Mouse (Mus musculus) CD4-positive, CD25-positive, alpha-beta regulatory T cell, adult 4 months (primary cell): ENCODE measurements around the gene Odr4. TPM values are rescaled to one million over a fixed set of nuclear protein-coding genes. Genes with fewer than 3 reads are reported as not detected.

Experiments used
- ATAC-seq: one replicate; pipeline ENCODE4 v1.8.0; 2017
- polyA plus RNA-seq, 2 experiments: library from polyadenylated mRNA; unstranded; fragments of 100-300 nt; shearing (Covaris generic); gene quantifications; one replicate each; pipeline ENCODE4 v1.2.1; 2017

Gene Odr4
- 10 to 100 TPM; 33.8 to 35.0 TPM for polyA plus RNA-seq

- ATAC-seq, result peak; percentile 90
These were observed at the start of gene Odr4, which contains the start of gene Tpr for GRCm38 (mm10) chr1:150392638-150393487. Odr4 (minus strand) TSS chr1:150393080. Tpr (plus strand) TSS chr1:150392838.

- no peak for ATAC-seq
These were observed 48.9 kb upstream of the Odr4 start for GRCm38 (mm10) chr1:150441731-150442130.

- ATAC-seq, result no peak
These were observed 45.8 kb upstream of the Odr4 start for GRCm38 (mm10) chr1:150438641-150439040.

GRCm38 (mm10) chr1:150426216-150426615, 33.3 kb upstream of the Odr4 start:
- ATAC-seq, result no peak

GRCm38 (mm10) chr1:150425665-150426064, 32.8 kb upstream of the Odr4 start:
- ATAC-seq, result no peak

- ATAC-seq, result no peak
These were observed 25.5 kb upstream of the Odr4 start for GRCm38 (mm10) chr1:150418426-150418825.

GRCm38 (mm10) chr1:150416006-150416405, 23.1 kb upstream of the Odr4 start:
- ATAC-seq, result no peak

- no peak for ATAC-seq
These were observed 17.1 kb upstream of the Odr4 start for GRCm38 (mm10) chr1:150409996-150410395.

GRCm38 (mm10) chr1:150407285-150407684, 14.4 kb upstream of the Odr4 start:
- ATAC-seq, result no peak

- no peak for ATAC-seq
These were observed 11.7 kb upstream of the Odr4 start for GRCm38 (mm10) chr1:150404555-150404954.

- no peak for ATAC-seq
These were observed 11.0 kb upstream of the Odr4 start for GRCm38 (mm10) chr1:150403914-150404313.

- no peak for ATAC-seq
These were observed 3.1 kb upstream of the Odr4 start for GRCm38 (mm10) chr1:150396001-150396400.

- ATAC-seq, result peak; percentile 13
These were observed 590 bp upstream of the Odr4 start for GRCm38 (mm10) chr1:150393488-150393852.

- no peak for ATAC-seq
These were observed 796 bp downstream of the Odr4 start for GRCm38 (mm10) chr1:150391931-150392637.

- no peak for ATAC-seq
These were observed 3.3 kb downstream of the Odr4 start for GRCm38 (mm10) chr1:150389390-150390129.

- ATAC-seq, result no peak
These were observed 5.3 kb downstream of the Odr4 start for GRCm38 (mm10) chr1:150387572-150387971.

- ATAC-seq, result no peak
These were observed 8.7 kb downstream of the Odr4 start for GRCm38 (mm10) chr1:150384138-150384537.

- ATAC-seq, result no peak
These were observed 18.6 kb downstream of the Odr4 start for GRCm38 (mm10) chr1:150374247-150374646.

- ATAC-seq, result no peak
These were observed 20.0 kb downstream of the Odr4 start for GRCm38 (mm10) chr1:150372895-150373294.

GRCm38 (mm10) chr1:150360864-150361263, 32.0 kb downstream of the Odr4 start:
- no peak for ATAC-seq

GRCm38 (mm10) chr1:150335111-150335510, 57.8 kb downstream of the Odr4 start:
- no peak for ATAC-seq

GRCm38 (mm10) chr1:150319205-150319604, 73.7 kb downstream of the Odr4 start, which contains the start of gene Pdc:
Pdc (plus strand) TSS chr1:150319417.
- no peak for ATAC-seq
